Mouse (Mus musculus) hindbrain, embryonic 11.5 days (tissue): Measurements from ENCODE around the gene Tbc1d8. TPM values are rescaled to one million over a fixed set of nuclear protein-coding genes. Genes with fewer than 3 reads are reported as not detected.
A peak's percentile ranks its signal among the peaks of the same experiment; 100 is the strongest.

Experiments
- ATAC-seq: fragments of 200-750 bp; cut with Nextera tagmentation; 2 replicates; pipeline ENCODE4 v1.8.0; 2017; ENCODE audit warnings: mild to moderate bottlenecking, moderate TSS enrichment, moderate library complexity; ENCODE audit not compliant: low FRiP score
- DNase-seq: peaks from one replicate; pipeline ENCODE4 v3.0.0-alpha.2; 2015; ENCODE audit warnings: low spot score
- H3K27ac ChIP-seq: fragments of 300-500 bp; sonication (generic); 2 replicates; pipeline ENCODE4 v1.5.1; 2014; ENCODE audit warnings: mild to moderate bottlenecking, low read depth, low read length
- H3K27me3 ChIP-seq: fragments of 300-500 bp; sonication (generic); 2 replicates; pipeline ENCODE4 v1.6.1; 2014; ENCODE audit warnings: mild to moderate bottlenecking, low read length, moderate library complexity, mixed read lengths; ENCODE audit not compliant: control insufficient read depth, insufficient read depth
- H3K36me3 ChIP-seq: fragments of 300-500 bp; sonication (generic); 2 replicates; pipeline ENCODE4 v1.6.1; 2014; ENCODE audit warnings: mild to moderate bottlenecking, low read length, moderate library complexity, mixed read lengths; ENCODE audit not compliant: control insufficient read depth, insufficient read depth
- H3K4me1 ChIP-seq: fragments of 300-500 bp; sonication (generic); replicated peaks from 2 replicates; pipeline ENCODE4 v1.6.1; 2014; ENCODE audit warnings: low read length, mixed read lengths; ENCODE audit not compliant: control insufficient read depth, insufficient read depth
- H3K4me2 ChIP-seq: fragments of 300-500 bp; sonication (generic); replicated peaks from 2 replicates; pipeline ENCODE4 v1.6.1; 2014; ENCODE audit warnings: mild to moderate bottlenecking, low read depth, low read length
- H3K4me3 ChIP-seq: fragments of 300-500 bp; sonication (generic); 2 replicates; pipeline ENCODE4 v1.5.1; 2014; ENCODE audit warnings: low read depth, low read length
- H3K9ac ChIP-seq: fragments of 300-500 bp; sonication (generic); 2 replicates; pipeline ENCODE4 v1.6.1; 2014; ENCODE audit warnings: low read depth, low read length
- H3K9me3 ChIP-seq: fragments of 300-500 bp; sonication (generic); 2 replicates; pipeline ENCODE4 v1.6.1; 2016; ENCODE audit warnings: low read length; ENCODE audit not compliant: control insufficient read depth
- WGBS: fragments of 180-500 bp; shearing (Covaris S2); extraction: QIAGEN DNeasy Blood & Tissue Kit; methylation state at CpG from one replicate; pipeline ENCODE4 v1.1.7; 2014; 5-methylcytosine and 5-hydroxymethylcytosine counted together
- polyA plus RNA-seq: library from polyadenylated mRNA; unstranded; fragments of >200 nt; fragmentation: Nextera tagmentation; extraction: Ambion mirVana; gene quantifications from 2 replicates; pipeline ENCODE4 v1.2.1, GENCODE M21; 2014

Gene Tbc1d8
- polyA plus RNA-seq, 1 experiment from 2014 or later = 5.3 TPM

- H3K36me3 ChIP-seq = peaks cover 8% of the 10 kb centered on the region; the same call in 1 of the 2 replicates
- H3K9me3 ChIP-seq = no peaks in the 10 kb centered on the region
- H3K9ac ChIP-seq = no peak overlapping the region
- H3K27me3 ChIP-seq = no peaks in the 10 kb centered on the region
- H3K4me2 ChIP-seq = no peak overlapping the region
- H3K4me1 ChIP-seq = 0 out of 2 replicates have a peak, but pooled peaks cover 3% of the 10 kb centered on the region
- no peak overlapping the region for H3K4me3 ChIP-seq
- H3K27ac ChIP-seq = no peak overlapping the region
- 83% methylated on average over 1 of the region's 1 CpGs for WGBS
- DNase-seq = no peak
- no peak for ATAC-seq
Observed at GRCm38 (mm10) chr1:39365562-39365961, 113.0 kb downstream of the Tbc1d8 start.

GRCm38 (mm10) chr1:39362515-39362893 is 116.1 kb downstream of the Tbc1d8 start:
- no peaks in the 10 kb centered on the region for H3K9me3 ChIP-seq
- no peak overlapping the region for H3K4me3 ChIP-seq
- WGBS = 53% methylated on average over 7 of the region's 7 CpGs
- no peaks in the 10 kb centered on the region for H3K36me3 ChIP-seq
- no peaks in the 10 kb centered on the region for H3K4me1 ChIP-seq
- H3K4me2 ChIP-seq = no peak overlapping the region
- H3K9ac ChIP-seq = no peak overlapping the region
- no peak overlapping the region for H3K27ac ChIP-seq
- H3K27me3 ChIP-seq = no peaks in the 10 kb centered on the region
- no peak for ATAC-seq
- DNase-seq = no peak

- ATAC-seq (no peak), DNase-seq (no peak)
- no peaks in the 10 kb centered on the region for H3K27me3 ChIP-seq
- H3K9me3 ChIP-seq = no peaks in the 10 kb centered on the region
- no peaks in the 10 kb centered on the region for H3K4me1 ChIP-seq
- no peaks in the 10 kb centered on the region for H3K36me3 ChIP-seq
- WGBS = 31% methylated on average over 24 of the region's 24 CpGs
- H3K9ac ChIP-seq = no peak overlapping the region
- H3K27ac ChIP-seq = no peak overlapping the region
- H3K4me2 ChIP-seq = peak overlapping the region; percentile 28
- no peak overlapping the region for H3K4me3 ChIP-seq
Observed at GRCm38 (mm10) chr1:39361754-39362514, 116.6 kb downstream of the Tbc1d8 start.

GRCm38 (mm10) chr1:39349427-39349826 is 129.1 kb downstream of the Tbc1d8 start:
- ATAC-seq (no peak), DNase-seq (no peak)
- Histone ChIP-seq H3K27ac (no peak overlapping the region), H3K4me3 (no peak overlapping the region), H3K4me2 (no peak overlapping the region), H3K36me3 (no peaks in the 10 kb centered on the region), H3K27me3 (no peaks in the 10 kb centered on the region), H3K9me3 (no peaks in the 10 kb centered on the region), H3K9ac (no peak overlapping the region), H3K4me1 (no peaks in the 10 kb centered on the region)
- 84% methylated on average over 7 of the region's 7 CpGs for WGBS

- WGBS = 73% methylated on average over 1 of the region's 1 CpGs
- Histone ChIP-seq H3K36me3 (no peaks in the 10 kb centered on the region), H3K9me3 (no peaks in the 10 kb centered on the region), H3K27ac (no peak overlapping the region), H3K9ac (no peak overlapping the region), H3K4me2 (no peak overlapping the region), H3K4me1 (no peaks in the 10 kb centered on the region), H3K4me3 (no peak overlapping the region), H3K27me3 (no peaks in the 10 kb centered on the region)
- no peak for ATAC-seq
- no peak for DNase-seq
Observed at GRCm38 (mm10) chr1:39349001-39349400, 129.6 kb downstream of the Tbc1d8 start.

GRCm38 (mm10) chr1:39344981-39345600 is 133.5 kb downstream of the Tbc1d8 start:
- no peaks in the 10 kb centered on the region for H3K27me3 ChIP-seq
- ATAC-seq (no peak), DNase-seq (peak; percentile 20)
- no peak overlapping the region for H3K27ac ChIP-seq
- H3K9ac ChIP-seq = no peak overlapping the region
- H3K4me3 ChIP-seq = no peak overlapping the region
- 69% methylated on average over 21 of the region's 21 CpGs for WGBS
- no peaks in the 10 kb centered on the region for H3K9me3 ChIP-seq
- H3K4me1 ChIP-seq = no peaks in the 10 kb centered on the region
- no peak overlapping the region for H3K4me2 ChIP-seq
- no peaks in the 10 kb centered on the region for H3K36me3 ChIP-seq

- ATAC-seq = no peak
- no peaks in the 10 kb centered on the region for H3K4me1 ChIP-seq
- no peak overlapping the region for H3K27ac ChIP-seq
- no peak overlapping the region for H3K4me3 ChIP-seq
- DNase-seq = no peak
- no peaks in the 10 kb centered on the region for H3K27me3 ChIP-seq
- no peaks in the 10 kb centered on the region for H3K9me3 ChIP-seq
- 86% methylated on average over 5 of the region's 5 CpGs for WGBS
- H3K4me2 ChIP-seq = no peak overlapping the region
- no peak overlapping the region for H3K9ac ChIP-seq
- no peaks in the 10 kb centered on the region for H3K36me3 ChIP-seq
Observed at GRCm38 (mm10) chr1:39343242-39343641, 135.3 kb downstream of the Tbc1d8 start.

- no peaks in the 10 kb centered on the region for H3K9me3 ChIP-seq
- H3K36me3 ChIP-seq = no peaks in the 10 kb centered on the region
- DNase-seq (no peak), ATAC-seq (no peak)
- H3K27ac ChIP-seq = no peak overlapping the region
- H3K4me2 ChIP-seq = no peak overlapping the region
- no peak overlapping the region for H3K4me3 ChIP-seq
- no peaks in the 10 kb centered on the region for H3K4me1 ChIP-seq
- 90% methylated on average over 4 of the region's 4 CpGs for WGBS
- H3K27me3 ChIP-seq = no peaks in the 10 kb centered on the region
- H3K9ac ChIP-seq = no peak overlapping the region
Observed at GRCm38 (mm10) chr1:39341807-39342206, 136.7 kb downstream of the Tbc1d8 start.

GRCm38 (mm10) chr1:39340647-39341046 is 137.9 kb downstream of the Tbc1d8 start:
- Histone ChIP-seq H3K27me3 (no peaks in the 10 kb centered on the region), H3K4me3 (no peak overlapping the region), H3K4me1 (no peaks in the 10 kb centered on the region), H3K9ac (no peak overlapping the region), H3K9me3 (no peaks in the 10 kb centered on the region), H3K27ac (no peak overlapping the region), H3K4me2 (no peak overlapping the region), H3K36me3 (no peaks in the 10 kb centered on the region)
- 26% methylated on average over 8 of the region's 8 CpGs for WGBS
- DNase-seq = peak; percentile 66
- no peak for ATAC-seq
